Mouse (Mus musculus) neural tube, embryonic 11.5 days (tissue): ENCODE data around the gene Cdkn2a. TPM values are rescaled to one million over a fixed set of nuclear protein-coding genes. Genes with fewer than 3 reads are reported as not detected.

Source experiments
- ATAC-seq: fragments of 200-750 bp; cut with Nextera tagmentation; 2 replicates; pipeline ENCODE4 v1.8.0; 2017; ENCODE audit warnings: moderate number of reproducible peaks, mild to moderate bottlenecking, moderate TSS enrichment, moderate library complexity; ENCODE audit not compliant: insufficient read depth, low FRiP score, low TSS enrichment
- DNase-seq: peaks from one replicate; pipeline ENCODE4 v3.0.0-alpha.2; 2015; ENCODE audit warnings: low spot score
- H3K27ac ChIP-seq: fragments of 300-500 bp; sonication (generic); 2 replicates; pipeline ENCODE4 v1.5.1; 2014; ENCODE audit warnings: low read depth, mild to moderate bottlenecking, low read length
- H3K27me3 ChIP-seq: fragments of 300-500 bp; sonication (generic); 2 replicates; pipeline ENCODE4 v1.6.1; 2014; ENCODE audit warnings: mild to moderate bottlenecking, low read length, mixed read lengths; ENCODE audit not compliant: control insufficient read depth, insufficient read depth
- H3K36me3 ChIP-seq: fragments of 300-500 bp; sonication (generic); 2 replicates; pipeline ENCODE4 v1.6.1; 2014; ENCODE audit warnings: mild to moderate bottlenecking, low read length, moderate library complexity, mixed read lengths; ENCODE audit not compliant: control insufficient read depth, insufficient read depth
- H3K4me1 ChIP-seq: fragments of 300-500 bp; sonication (generic); 2 replicates; pipeline ENCODE4 v1.6.1; 2014; ENCODE audit warnings: low read length, mixed read lengths; ENCODE audit not compliant: control insufficient read depth, insufficient read depth
- H3K4me2 ChIP-seq: fragments of 300-500 bp; sonication (generic); 2 replicates; pipeline ENCODE4 v1.6.1; 2014; ENCODE audit warnings: low read depth, mild to moderate bottlenecking, moderate library complexity
- H3K4me3 ChIP-seq: fragments of 300-500 bp; sonication (generic); 2 replicates; pipeline ENCODE4 v1.5.1; 2014; ENCODE audit warnings: low read depth, low read length
- H3K9ac ChIP-seq: fragments of 300-500 bp; sonication (generic); 2 replicates; pipeline ENCODE4 v1.6.1; 2014; ENCODE audit warnings: mild to moderate bottlenecking, low read length
- H3K9me3 ChIP-seq: fragments of 300-500 bp; sonication (generic); 2 replicates; pipeline ENCODE4 v1.6.1; 2016; ENCODE audit warnings: low read length; ENCODE audit not compliant: control insufficient read depth
- WGBS: fragments of 180-500 bp; shearing (Covaris S2); extraction: QIAGEN DNeasy Blood & Tissue Kit; methylation state at CpG from one replicate; pipeline ENCODE4 v1.1.7; 2014; 5-methylcytosine and 5-hydroxymethylcytosine counted together
- polyA plus RNA-seq: library from polyadenylated mRNA; unstranded; fragments of >200 nt; fragmentation: Nextera tagmentation; extraction: Ambion mirVana; gene quantifications from 2 replicates; pipeline ENCODE4 v1.2.1, GENCODE M21; 2014

Gene Cdkn2a
- polyA plus RNA-seq, 1 experiment from 2014 or later, result not detected

- no peak for ATAC-seq
- Histone ChIP-seq H3K27me3 (peaks cover 90% of the 10 kb centered on the region), H3K4me3 (no peak overlapping the region), H3K27ac (no peak overlapping the region), H3K4me1 (no peaks in the 10 kb centered on the region), H3K9me3 (no peaks in the 10 kb centered on the region), H3K9ac (no peak overlapping the region), H3K4me2 (no peak overlapping the region), H3K36me3 (no peaks in the 10 kb centered on the region)
- WGBS, result 4% methylated on average over 1 of the region's 1 CpGs
- DNase-seq, result no peak
These were observed 7.7 kb upstream of the Cdkn2a start for GRCm38 (mm10) chr4:89302129-89302528.

- no peaks in the 10 kb centered on the region for H3K4me1 ChIP-seq
- H3K4me2 ChIP-seq, result no peak overlapping the region
- no peak overlapping the region for H3K4me3 ChIP-seq
- no peak overlapping the region for H3K9ac ChIP-seq
- ATAC-seq (no peak), DNase-seq (no peak)
- no peaks in the 10 kb centered on the region for H3K9me3 ChIP-seq
- H3K36me3 ChIP-seq, result no peaks in the 10 kb centered on the region
- H3K27me3 ChIP-seq, result peaks cover 91% of the 10 kb centered on the region
- no peak overlapping the region for H3K27ac ChIP-seq
- 0% methylated on average over 2 of the region's 2 CpGs for WGBS
These were observed 5.3 kb upstream of the Cdkn2a start for GRCm38 (mm10) chr4:89299721-89300120.

- peaks cover 8% of the 10 kb centered on the region; the same call in 1 of the 2 replicates for H3K4me1 ChIP-seq
- no peaks in the 10 kb centered on the region for H3K36me3 ChIP-seq
- H3K9ac ChIP-seq, result no peak overlapping the region
- DNase-seq, result peak; percentile 53
- H3K4me2 ChIP-seq, result peak overlapping the region; percentile 87
- H3K27ac ChIP-seq, result no peak overlapping the region
- under 1% methylated on average over 31 of the region's 31 CpGs for WGBS
- no peaks in the 10 kb centered on the region for H3K9me3 ChIP-seq
- peak overlapping the region; percentile 53 for H3K4me3 ChIP-seq
- peaks cover 91% of the 10 kb centered on the region for H3K27me3 ChIP-seq
- ATAC-seq, result no peak; the same call in 1 of the 2 replicates
These were observed 1.2 kb upstream of the Cdkn2a start for GRCm38 (mm10) chr4:89295441-89296220.

- DNase-seq (no peak), ATAC-seq (peak; percentile 5; the same call in 1 of the 2 replicates)
- no peak overlapping the region for H3K9ac ChIP-seq
- H3K36me3 ChIP-seq, result no peaks in the 10 kb centered on the region
- no peak overlapping the region for H3K27ac ChIP-seq
- H3K9me3 ChIP-seq, result no peaks in the 10 kb centered on the region
- 0% methylated on average over 26 of the region's 26 CpGs for WGBS
- peaks cover 8% of the 10 kb centered on the region; the same call in 1 of the 2 replicates for H3K4me1 ChIP-seq
- peaks cover 91% of the 10 kb centered on the region for H3K27me3 ChIP-seq
- H3K4me2 ChIP-seq, result peak overlapping the region; percentile 87
- peak overlapping the region; percentile 53 for H3K4me3 ChIP-seq
These were observed 365 bp downstream of the Cdkn2a start for GRCm38 (mm10) chr4:89294091-89294485.

GRCm38 (mm10) chr4:89293516-89293915 lies 937 bp downstream of the Cdkn2a start:
- H3K9me3 ChIP-seq, result no peaks in the 10 kb centered on the region
- H3K27me3 ChIP-seq, result peaks cover 95% of the 10 kb centered on the region
- WGBS, result 2% methylated on average over 7 of the region's 7 CpGs
- no peak for ATAC-seq
- H3K9ac ChIP-seq, result no peak overlapping the region
- H3K4me2 ChIP-seq, result no peak overlapping the region
- H3K4me1 ChIP-seq, result peaks cover 8% of the 10 kb centered on the region; the same call in 1 of the 2 replicates
- H3K4me3 ChIP-seq, result no peak overlapping the region
- no peaks in the 10 kb centered on the region for H3K36me3 ChIP-seq
- no peak for DNase-seq
- no peak overlapping the region for H3K27ac ChIP-seq

GRCm38 (mm10) chr4:89289028-89289427 lies 5.4 kb downstream of the Cdkn2a start:
- H3K27ac ChIP-seq, result no peak overlapping the region
- H3K9me3 ChIP-seq, result no peaks in the 10 kb centered on the region
- no peak overlapping the region for H3K9ac ChIP-seq
- H3K4me1 ChIP-seq, result peaks cover 1% of the 10 kb centered on the region; the same call in 1 of the 2 replicates
- no peaks in the 10 kb centered on the region for H3K36me3 ChIP-seq
- no peak overlapping the region for H3K4me3 ChIP-seq
- H3K27me3 ChIP-seq, result peaks cover 84% of the 10 kb centered on the region
- DNase-seq (no peak), ATAC-seq (no peak; the same call in 1 of the 2 replicates)
- H3K4me2 ChIP-seq, result no peak overlapping the region
- WGBS, result 0% methylated on average over 4 of the region's 4 CpGs

- 0% methylated on average over 1 of the region's 1 CpGs for WGBS
- no peak for DNase-seq
- no peak for ATAC-seq
These were observed 7.9 kb downstream of the Cdkn2a start for GRCm38 (mm10) chr4:89286566-89286965.

GRCm38 (mm10) chr4:89285688-89286087 lies 8.8 kb downstream of the Cdkn2a start:
- Histone ChIP-seq H3K27me3 (peaks cover 84% of the 10 kb centered on the region), H3K4me2 (no peak overlapping the region), H3K4me1 (no peaks in the 10 kb centered on the region), H3K36me3 (no peaks in the 10 kb centered on the region), H3K27ac (no peak overlapping the region), H3K9ac (no peak overlapping the region), H3K4me3 (no peak overlapping the region), H3K9me3 (no peaks in the 10 kb centered on the region)
- no peak for ATAC-seq
- WGBS, result 31% methylated on average over 7 of the region's 7 CpGs
- DNase-seq, result no peak

More at GRCm38 (mm10) chr4:89286566-89286965, 7.9 kb downstream of the Cdkn2a start:
- H3K9ac ChIP-seq, result no peak overlapping the region
- no peak overlapping the region for H3K4me2 ChIP-seq
- H3K27ac ChIP-seq, result no peak overlapping the region
- peaks cover 84% of the 10 kb centered on the region for H3K27me3 ChIP-seq
- no peaks in the 10 kb centered on the region for H3K9me3 ChIP-seq
- H3K36me3 ChIP-seq, result no peaks in the 10 kb centered on the region
- no peaks in the 10 kb centered on the region for H3K4me1 ChIP-seq
- H3K4me3 ChIP-seq, result no peak overlapping the region

GRCm38 (mm10) chr4:89282661-89283060 lies 11.8 kb downstream of the Cdkn2a start:
- under 1% methylated on average over 12 of the region's 12 CpGs for WGBS
- ATAC-seq, result no peak

More at GRCm38 (mm10) chr4:89282661-89283060, 11.8 kb downstream of the Cdkn2a start:
- H3K4me2 ChIP-seq, result no peak overlapping the region
- H3K9ac ChIP-seq, result no peak overlapping the region
- no peak overlapping the region for H3K4me3 ChIP-seq
- H3K9me3 ChIP-seq, result no peaks in the 10 kb centered on the region
- H3K4me1 ChIP-seq, result no peaks in the 10 kb centered on the region
- DNase-seq, result no peak
- H3K36me3 ChIP-seq, result no peaks in the 10 kb centered on the region
- H3K27ac ChIP-seq, result no peak overlapping the region
- H3K27me3 ChIP-seq, result peaks cover 83% of the 10 kb centered on the region
